Mouse (Mus musculus) T-helper 1 cell (primary cell): ENCODE data around the gene Ctsr.
"Not testable (repeated sequence)": the region's sequence is repeated elsewhere in the genome, so short reads cannot be mapped to it uniquely, and the experiment has no call there.

Experiments
- in situ Hi-C: fragments of 300-600 bp; cut with MboI, MseI; formaldehyde crosslinking; loops from one replicate; pipeline ENCODE4 v1.15.1; 2025; ENCODE audit warnings: high pct_unique_total_duplicates

Gene Ctsr

DNA sequence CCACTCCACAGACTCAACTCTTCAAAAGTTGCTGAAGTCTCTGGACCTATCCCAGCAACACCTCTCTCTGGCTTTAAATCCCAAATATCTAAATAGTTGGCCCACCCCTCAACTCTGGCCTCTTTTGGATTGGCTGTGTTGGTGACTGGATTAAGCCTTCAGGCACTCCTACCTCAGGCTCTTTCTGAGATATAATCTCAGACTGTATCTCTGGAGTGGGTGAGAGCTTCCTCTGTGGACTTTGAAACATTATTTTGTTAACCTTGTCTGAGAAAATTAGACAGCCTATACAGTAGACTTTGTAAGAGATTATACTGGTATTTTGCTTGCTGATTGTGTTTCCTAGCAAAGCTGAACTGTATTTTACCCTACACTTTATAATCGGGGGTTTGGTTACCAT is at the start of gene Ctsr:
Gene Ctsr (minus strand): TSS at position 101 of the 400 bp plus-strand sequence.
- in situ Hi-C loops, result loop anchor here (10.0 kb wide), 2 partner anchors 371 to 399 kb away; no protein-coding TSS in a partner anchor

DNA sequence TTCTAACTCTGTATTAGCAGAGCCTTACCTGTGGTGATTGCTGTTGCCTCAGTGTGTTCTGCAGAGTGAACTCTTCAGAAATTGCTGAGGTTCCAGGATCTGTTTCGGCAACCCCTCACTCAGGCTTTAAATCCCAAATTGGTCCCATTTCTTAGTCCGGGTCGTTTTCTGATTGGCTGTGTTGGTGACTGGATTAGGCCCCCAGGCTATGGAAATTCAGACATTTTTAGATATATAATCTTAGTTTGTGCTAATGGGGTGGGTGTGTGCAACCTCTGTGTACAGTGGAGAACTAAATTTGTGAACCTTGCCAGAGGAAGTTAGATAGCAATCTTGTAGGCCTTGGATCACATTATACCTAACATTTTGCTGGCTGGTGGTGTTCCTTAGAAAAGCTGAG is 39.3 kb upstream of the Ctsr start, which contains the start of gene Cts6:
Gene Cts6 (minus strand): TSS at position 101 of the 400 bp plus-strand sequence.
- in situ Hi-C loops, result loop anchor here (5.0 kb wide), 1 partner anchor 84 kb away; the partner anchor contains the start of gene Gm49398

DNA sequence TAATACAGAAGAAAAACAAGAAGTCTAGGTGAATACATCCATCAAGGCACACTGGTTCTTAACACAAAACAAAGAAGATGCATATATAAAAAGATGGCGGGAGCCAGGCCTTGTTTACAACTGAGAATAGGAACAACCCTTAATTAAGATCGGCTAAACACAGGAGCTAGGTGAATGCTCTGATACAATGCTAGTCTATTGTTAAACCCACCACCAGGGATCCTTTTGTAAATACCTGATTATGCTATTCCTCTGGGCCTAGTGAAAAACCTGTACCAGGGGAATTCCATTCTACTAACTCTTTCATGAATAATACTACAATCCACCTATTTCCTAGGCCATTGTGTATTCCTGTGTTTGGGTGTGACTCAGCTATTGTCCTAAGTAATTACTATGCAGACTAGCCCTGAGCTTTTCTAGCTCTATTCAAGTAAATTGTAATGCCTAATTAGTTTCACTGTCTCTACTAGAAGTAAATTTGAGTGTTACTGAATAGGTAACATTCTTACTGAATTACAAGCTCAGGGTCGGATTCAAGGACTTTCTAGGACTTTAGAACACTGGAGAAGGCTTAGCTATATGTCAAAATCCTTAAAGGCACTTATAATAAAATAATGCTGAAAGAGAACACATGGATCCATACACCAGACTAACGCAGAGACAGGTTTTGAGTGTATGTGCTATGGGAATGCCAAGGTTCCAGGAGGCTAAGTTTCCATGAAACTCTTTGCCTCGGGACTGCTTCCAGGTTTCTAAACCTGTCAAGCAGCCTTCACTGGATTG is 21.3 kb upstream of the Ctsr start:
- in situ Hi-C loops, result not testable (repeated sequence)

- in situ Hi-C loops, result loop anchor here (10.0 kb wide), 2 partner anchors 370 to 400 kb away; no protein-coding TSS in a partner anchor
Observed at GRCm38 (mm10) chr13:61164622-61165021, 566 bp upstream of the Ctsr start.
